In genomic region chr3:69792823-69793417, GRCm38 (mm10) we compare ENCODE assay signal across 21 mouse cellular contexts.
DNase-seq lines count a peak whose midpoint lies in the region; ATAC-seq lines count a peak whose summit lies in the region.
"Had no signal": no experiment of that assay in that cellular context is flagged by ENCODE, and none has a peak within 500 bp of the region (broad histone marks: within the 10 kb centered on the region; RNA-seq: fewer than 3 reads in every experiment).

No protein-coding gene starts in this region.

- H3K9ac ChIP-seq in stomach, embryonic 15.5 days, result no peak overlapping the region
- no peak overlapping the region for H3K9ac ChIP-seq in kidney, embryonic 16.5 days (replicated peaks; ENCODE audit: low read length)
- H3K9ac ChIP-seq: forebrain, embryonic 13.5 days; heart, embryonic 12.5 days; hindbrain, embryonic 14.5 days had no signal

- H3K36me3 ChIP-seq in stomach, embryonic 15.5 days, result no peaks in the 10 kb centered on the region
- no peaks in the 10 kb centered on the region for H3K36me3 ChIP-seq in kidney, embryonic 16.5 days (ENCODE audit: insufficient read depth, low read length)
- H3K36me3 ChIP-seq: embryonic facial prominence, embryonic 10.5 days; G1E; heart, embryonic 12.5 days; hindbrain, embryonic 10.5 days had no signal

- 56% methylated on average over 3 of the region's 3 CpGs for WGBS in stomach, embryonic 15.5 days
- WGBS in kidney, embryonic 16.5 days, result 80% methylated on average over 3 of the region's 3 CpGs

- H3K4me3 ChIP-seq in stomach, embryonic 15.5 days (replicated peaks), result no peak overlapping the region
- no peak overlapping the region for H3K4me3 ChIP-seq in kidney, embryonic 16.5 days (ENCODE audit: low read length)
- H3K4me3 ChIP-seq: embryonic facial prominence, embryonic 10.5 days; forebrain, embryonic 13.5 days; gastrocnemius, adult 2 months; heart, embryonic 12.5 days; hindbrain, embryonic 10.5 days had no signal

- peak; percentile 65 for ATAC-seq in stomach, embryonic 15.5 days (ENCODE audit: insufficient read depth, low FRiP score, low read depth)
- ATAC-seq in kidney, embryonic 16.5 days (ENCODE audit: low FRiP score, low TSS enrichment), result no peak
- ATAC-seq: CD4-positive, CD25-positive, alpha-beta regulatory T cell, adult 4 months; forebrain, embryonic 13.5 days; Patski had no signal

- no peaks in the 10 kb centered on the region for H3K9me3 ChIP-seq in stomach, embryonic 15.5 days
- no peaks in the 10 kb centered on the region for H3K9me3 ChIP-seq in kidney, embryonic 16.5 days (ENCODE audit: low read length)
- H3K9me3 ChIP-seq: embryonic facial prominence, embryonic 10.5 days; forebrain, embryonic 13.5 days; G1E; heart, embryonic 12.5 days had no signal

- H3K27me3 ChIP-seq in stomach, embryonic 15.5 days (replicated peaks), result no peaks in the 10 kb centered on the region
- H3K27me3 ChIP-seq in kidney, embryonic 16.5 days (ENCODE audit: insufficient read depth, low read length), result no peaks in the 10 kb centered on the region
- H3K27me3 ChIP-seq: forebrain, embryonic 13.5 days; heart, embryonic 12.5 days had no signal

- H3K27ac ChIP-seq in stomach, embryonic 15.5 days, result no peak overlapping the region
- no peak overlapping the region for H3K27ac ChIP-seq in kidney, embryonic 16.5 days (ENCODE audit: low read length)
- H3K27ac ChIP-seq: embryonic facial prominence, embryonic 10.5 days; forebrain, embryonic 13.5 days; gastrocnemius, adult 2 months; hindbrain, embryonic 10.5 days; hindbrain, embryonic 14.5 days had no signal

- no peak overlapping the region for H3K4me2 ChIP-seq in stomach, embryonic 15.5 days
- H3K4me2 ChIP-seq in kidney, embryonic 16.5 days (replicated peaks; ENCODE audit: low read depth, low read length), result no peak overlapping the region
- H3K4me2 ChIP-seq: forebrain, embryonic 13.5 days; heart, embryonic 12.5 days; hindbrain, embryonic 14.5 days had no signal

- DNase-seq in lung, postnatal 25 days (ENCODE audit: low spot score), result peak; percentile 1
- no peak for DNase-seq in lung, postnatal 14 days
- peak; percentile 35 for DNase-seq in NIH3T3 (ENCODE audit: low read depth)
- DNase-seq in layer of hippocampus, postnatal 10 days (ENCODE audit: low spot score in 2 of 2), result no peak
- DNase-seq: adrenal gland, adult 2 months; adrenal gland, postnatal 36 days; B cell, adult 2 months; cerebellum, adult 2 months; cerebellum, postnatal 10 days; gastrocnemius, adult 2 months; gastrocnemius, postnatal 25 days had no signal

- H3K4me1 ChIP-seq in stomach, embryonic 15.5 days, result no peaks in the 10 kb centered on the region
- H3K4me1 ChIP-seq in kidney, embryonic 16.5 days (ENCODE audit: insufficient read depth, low read length), result no peaks in the 10 kb centered on the region
- H3K4me1 ChIP-seq: embryonic facial prominence, embryonic 10.5 days; forebrain, embryonic 13.5 days; heart, embryonic 12.5 days; hindbrain, embryonic 10.5 days had no signal

Comparison
In these comparisons a context has a peak if more than half of its experiments do, and no peak if none do; other contexts are left out.
1. DNase-seq: peak in lung, postnatal 25 days (single experiment) and NIH3T3 (single experiment); none in lung, postnatal 14 days (single experiment) and layer of hippocampus, postnatal 10 days (0 of 2).